Mouse (Mus musculus): Measurements from ENCODE around the gene Gm11020. TPM values are rescaled to one million over a fixed set of nuclear protein-coding genes. Genes with fewer than 3 reads are reported as not detected.

The Gm11020 gene
- total and polyA plus RNA-seq, 3 experiments, result not detected

DNA sequence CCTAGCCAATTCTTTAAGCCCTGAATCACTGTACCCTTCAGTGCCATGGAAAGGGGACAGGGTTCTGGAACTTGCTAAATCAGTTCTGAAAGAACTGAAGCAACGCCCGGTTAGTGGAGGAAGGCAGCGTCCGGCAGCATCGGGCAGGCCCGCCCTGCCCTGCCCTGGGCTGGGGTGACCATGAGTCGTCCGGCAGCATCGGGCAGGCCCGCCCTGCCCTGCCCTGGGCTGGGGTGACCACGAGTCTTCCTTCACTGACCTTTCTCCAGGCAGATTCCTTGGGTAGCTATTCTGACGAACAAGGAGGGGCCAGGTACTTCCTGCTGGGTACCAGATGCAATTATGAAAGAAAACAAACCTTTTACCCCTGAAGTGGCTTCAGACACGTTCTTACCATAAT is 28.7 kb downstream of the Gm11020 start:
- Histone ChIP-seq H3K4me3 (no peak overlapping the region), H3K27me3 (ENCODE audit: control insufficient read depth, insufficient read depth, low read length) (no peaks in the 10 kb centered on the region), H3K79me2 (replicated peaks; ENCODE audit: control insufficient read depth, insufficient read depth, low read length) (no peaks in the 10 kb centered on the region), H3K9ac (ENCODE audit: low read depth, low read length) (no peak overlapping the region), H3K36me3 (ENCODE audit: control insufficient read depth, insufficient read depth, low read length) (no peaks in the 10 kb centered on the region), H3K4me1 (ENCODE audit: control insufficient read depth, insufficient read depth, low read length) (no peaks in the 10 kb centered on the region), H3K27ac (no peak overlapping the region)
- 59% methylated on average over 13 of the region's 13 CpGs for WGBS
- intact Hi-C loops (cut with DNase I), result no loop called here
- DNase-seq, result no peak
- TF ChIP-seq CTCF (IDR thresholded peaks at IDR 0.05), result no peak
- no peak for TF ChIP-seq POLR2A (IDR thresholded peaks at IDR 0.05; ENCODE audit: insufficient read depth, low read depth, low read length)
- TF ChIP-seq EP300 (IDR thresholded peaks at IDR 0.05; ENCODE audit: insufficient read depth, low read depth, low read length), result no peak

DNA sequence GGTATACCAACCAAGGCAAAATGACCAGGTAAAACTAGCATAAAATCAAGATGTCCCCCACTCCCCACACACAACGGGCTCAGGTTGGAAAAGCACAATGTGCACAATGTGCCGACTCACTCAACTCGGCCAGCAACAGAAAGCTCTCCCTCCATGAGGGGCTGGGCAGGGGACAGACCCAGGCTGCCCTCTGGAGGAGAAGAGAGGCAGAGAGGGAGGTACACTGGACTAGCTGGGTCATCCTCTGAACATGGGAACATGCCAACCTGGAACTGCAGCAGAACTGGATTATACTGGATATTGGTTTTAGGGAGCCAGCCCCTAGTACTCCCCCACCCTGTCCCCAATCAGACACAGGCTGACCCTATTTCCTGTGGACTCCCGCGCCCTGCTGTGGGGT is 31.8 kb downstream of the Gm11020 start:
- no peak overlapping the region for H3K4me3 ChIP-seq
- H3K27me3 ChIP-seq (ENCODE audit: control insufficient read depth, insufficient read depth, low read length), result no peaks in the 10 kb centered on the region
- DNase-seq, result no peak
- H3K36me3 ChIP-seq (ENCODE audit: control insufficient read depth, insufficient read depth, low read length), result no peaks in the 10 kb centered on the region
- 55% methylated on average over 5 of the region's 5 CpGs for WGBS
- intact Hi-C loops (cut with DNase I), result no loop called here
- TF ChIP-seq EP300 (IDR thresholded peaks at IDR 0.05; ENCODE audit: insufficient read depth, low read depth, low read length) (no peak), POLR2A (IDR thresholded peaks at IDR 0.05; ENCODE audit: insufficient read depth, low read depth, low read length) (no peak), CTCF (IDR thresholded peaks at IDR 0.05) (peak; percentile 33)
- no peak overlapping the region for H3K27ac ChIP-seq
- H3K4me1 ChIP-seq (ENCODE audit: control insufficient read depth, insufficient read depth, low read length), result no peaks in the 10 kb centered on the region
- no peak overlapping the region for H3K9ac ChIP-seq (ENCODE audit: low read depth, low read length)
- H3K79me2 ChIP-seq (replicated peaks; ENCODE audit: control insufficient read depth, insufficient read depth, low read length), result no peaks in the 10 kb centered on the region

DNA sequence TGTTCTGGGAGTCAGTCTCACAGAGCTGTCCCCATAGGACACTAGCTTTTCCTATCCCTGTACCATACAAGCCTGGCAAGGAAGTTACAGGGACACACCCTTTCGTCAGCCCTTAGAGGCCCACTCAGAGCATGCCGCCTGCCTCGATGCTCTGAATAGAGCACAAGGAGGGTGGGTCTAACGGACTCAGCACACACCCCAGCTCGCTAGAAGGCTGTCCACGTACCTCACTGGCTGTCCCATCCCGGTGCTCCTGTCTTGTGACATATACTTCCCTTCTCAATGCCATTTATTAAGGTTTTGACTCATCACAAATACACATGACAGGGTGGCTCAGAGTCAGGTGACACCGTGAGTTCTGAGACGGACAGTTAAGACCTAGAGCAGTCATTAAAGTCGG is 33.1 kb downstream of the Gm11020 start:
- no peaks in the 10 kb centered on the region for H3K4me1 ChIP-seq (ENCODE audit: control insufficient read depth, insufficient read depth, low read length)
- intact Hi-C loops (cut with DNase I), result no loop called here
- WGBS, result 75% methylated on average over 10 of the region's 10 CpGs

DNA sequence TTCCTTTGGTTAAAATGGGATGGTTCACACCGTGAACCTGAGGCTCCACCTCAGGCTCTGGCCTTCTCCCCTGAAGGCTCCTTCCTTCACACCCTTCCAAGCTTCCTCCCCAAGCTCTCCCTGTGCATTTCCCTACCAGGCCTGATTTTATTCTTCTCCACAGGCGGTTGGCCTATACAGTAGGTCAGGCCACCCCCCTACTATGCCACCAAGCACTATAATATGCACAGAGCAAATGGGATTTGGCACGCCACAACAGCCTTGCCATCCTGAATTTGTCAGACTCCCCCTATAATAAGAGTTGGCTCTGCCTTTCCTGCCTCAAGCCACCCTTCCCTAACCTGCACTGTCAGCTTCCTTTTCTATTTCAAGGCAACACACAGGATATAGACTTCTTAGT is 37.3 kb downstream of the Gm11020 start:
- WGBS, result 77% methylated on average over 3 of the region's 3 CpGs
- Histone ChIP-seq H3K36me3 (ENCODE audit: control insufficient read depth, insufficient read depth, low read length) (no peaks in the 10 kb centered on the region), H3K79me2 (replicated peaks; ENCODE audit: control insufficient read depth, insufficient read depth, low read length) (no peaks in the 10 kb centered on the region; the same call in 1 of the 2 replicates), H3K27ac (no peak overlapping the region), H3K4me1 (ENCODE audit: control insufficient read depth, insufficient read depth, low read length) (peaks cover 3% of the 10 kb centered on the region; the same call in 1 of the 2 replicates), H3K9ac (ENCODE audit: low read depth, low read length) (no peak overlapping the region), H3K27me3 (ENCODE audit: control insufficient read depth, insufficient read depth, low read length) (no peaks in the 10 kb centered on the region), H3K4me3 (no peak overlapping the region)
- TF ChIP-seq POLR2A (IDR thresholded peaks at IDR 0.05; ENCODE audit: insufficient read depth, low read depth, low read length) (no peak), EP300 (IDR thresholded peaks at IDR 0.05; ENCODE audit: insufficient read depth, low read depth, low read length) (no peak), CTCF (IDR thresholded peaks at IDR 0.05) (no peak)
- intact Hi-C loops (cut with DNase I), result no loop called here
- DNase-seq, result no peak

More for the DNA sequence above, 33.1 kb downstream of the Gm11020 start:
- Histone ChIP-seq H3K4me3 (no peak overlapping the region), H3K9ac (ENCODE audit: low read depth, low read length) (no peak overlapping the region), H3K27me3 (ENCODE audit: control insufficient read depth, insufficient read depth, low read length) (no peaks in the 10 kb centered on the region), H3K79me2 (replicated peaks; ENCODE audit: control insufficient read depth, insufficient read depth, low read length) (no peaks in the 10 kb centered on the region; the same call in 1 of the 2 replicates), H3K36me3 (ENCODE audit: control insufficient read depth, insufficient read depth, low read length) (no peaks in the 10 kb centered on the region), H3K27ac (no peak overlapping the region)
- TF ChIP-seq CTCF (IDR thresholded peaks at IDR 0.05) (no peak), EP300 (IDR thresholded peaks at IDR 0.05; ENCODE audit: insufficient read depth, low read depth, low read length) (no peak), POLR2A (IDR thresholded peaks at IDR 0.05; ENCODE audit: insufficient read depth, low read depth, low read length) (no peak)
- DNase-seq, result no peak

DNA sequence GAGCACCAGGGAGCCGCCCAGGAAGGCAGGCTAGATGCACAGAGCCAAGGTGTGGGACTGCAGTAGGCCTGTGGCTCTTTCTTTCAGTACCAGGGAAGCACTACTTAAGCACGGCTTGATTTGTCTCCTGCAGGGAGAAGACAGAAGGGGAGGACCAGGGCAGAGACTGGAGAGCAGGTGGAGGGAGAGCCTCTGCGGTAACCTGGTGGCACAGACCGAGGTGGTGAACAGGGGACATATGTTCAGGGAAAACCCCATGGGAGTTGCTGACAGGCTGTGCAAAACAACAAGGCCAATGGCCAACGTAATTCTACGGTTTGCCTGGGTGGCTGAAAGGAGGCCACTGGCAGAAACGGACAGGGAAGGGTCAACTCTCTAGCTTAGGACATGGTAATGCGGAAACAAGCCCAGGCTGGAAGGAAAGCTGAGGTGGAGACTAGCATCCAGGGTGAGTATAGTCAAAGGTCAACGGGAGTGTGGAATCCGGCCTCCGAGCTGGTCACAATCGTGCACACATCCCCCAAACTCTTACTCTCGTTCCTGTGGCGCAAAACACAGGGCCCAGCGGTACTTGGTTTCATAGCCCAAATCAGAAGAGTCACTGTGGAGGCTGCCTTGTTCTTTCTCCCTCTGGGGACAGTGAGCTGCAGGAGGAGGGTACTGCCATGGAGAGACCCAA is 38.5 kb downstream of the Gm11020 start:
- H3K36me3 ChIP-seq (ENCODE audit: control insufficient read depth, insufficient read depth, low read length), result no peaks in the 10 kb centered on the region
- H3K9ac ChIP-seq (ENCODE audit: low read depth, low read length), result no peak overlapping the region
- no peaks in the 10 kb centered on the region; the same call in 1 of the 2 replicates for H3K79me2 ChIP-seq (replicated peaks; ENCODE audit: control insufficient read depth, insufficient read depth, low read length)
- whole genome bisulfite sequencing, result 70% methylated on average over 15 of the region's 15 CpGs
- peaks cover 3% of the 10 kb centered on the region; the same call in 1 of the 2 replicates for H3K4me1 ChIP-seq (ENCODE audit: control insufficient read depth, insufficient read depth, low read length)
- no peak for DNase-seq
- H3K27me3 ChIP-seq (ENCODE audit: control insufficient read depth, insufficient read depth, low read length), result no peaks in the 10 kb centered on the region
- TF ChIP-seq CTCF (IDR thresholded peaks at IDR 0.05) (no peak), EP300 (IDR thresholded peaks at IDR 0.05; ENCODE audit: insufficient read depth, low read depth, low read length) (no peak), POLR2A (IDR thresholded peaks at IDR 0.05; ENCODE audit: insufficient read depth, low read depth, low read length) (no peak)
- no peak overlapping the region for H3K4me3 ChIP-seq
- intact Hi-C loops (cut with DNase I), result no loop called here
- peak overlapping the region; percentile 33; the same call in 1 of the 2 replicates for H3K27ac ChIP-seq

DNA sequence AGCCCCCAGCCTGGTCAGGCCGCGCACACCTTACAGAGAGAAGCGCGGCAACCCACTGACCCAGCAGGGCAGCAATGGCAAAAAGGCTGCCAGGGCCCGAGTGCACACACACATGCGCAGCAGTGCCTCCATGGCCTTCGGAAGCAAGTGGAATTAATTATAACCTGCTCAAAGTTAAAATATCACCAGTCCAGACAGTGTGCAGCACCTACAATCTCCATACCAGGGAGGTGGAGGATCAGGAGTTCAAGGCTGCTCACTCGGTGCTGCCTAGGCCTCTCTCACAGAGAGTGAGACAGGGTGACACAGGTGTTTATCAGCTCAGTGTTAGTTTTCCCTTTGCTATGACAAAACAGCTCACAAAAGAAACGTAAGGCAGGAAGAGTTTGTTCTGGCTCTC is 44.3 kb downstream of the Gm11020 start:
- Histone ChIP-seq H3K79me2 (replicated peaks; ENCODE audit: control insufficient read depth, insufficient read depth, low read length) (no peaks in the 10 kb centered on the region), H3K4me3 (no peak overlapping the region), H3K36me3 (ENCODE audit: control insufficient read depth, insufficient read depth, low read length) (no peaks in the 10 kb centered on the region), H3K4me1 (ENCODE audit: control insufficient read depth, insufficient read depth, low read length) (peaks cover 6% of the 10 kb centered on the region), H3K27ac (no peak overlapping the region), H3K9ac (ENCODE audit: low read depth, low read length) (no peak overlapping the region), H3K27me3 (ENCODE audit: control insufficient read depth, insufficient read depth, low read length) (no peaks in the 10 kb centered on the region)
- no peak for DNase-seq
- 88% methylated on average over 9 of the region's 9 CpGs for WGBS
- TF ChIP-seq POLR2A (IDR thresholded peaks at IDR 0.05; ENCODE audit: insufficient read depth, low read depth, low read length) (no peak), CTCF (IDR thresholded peaks at IDR 0.05) (no peak), EP300 (IDR thresholded peaks at IDR 0.05; ENCODE audit: insufficient read depth, low read depth, low read length) (no peak)
- intact Hi-C loops (cut with DNase I), result no loop called here
